Mouse (Mus musculus): Measurements from ENCODE around the gene Olfr1176. TPM values are rescaled to one million over a fixed set of nuclear protein-coding genes. Genes with fewer than 3 reads are reported as not detected.

The Olfr1176 gene
- total RNA-seq (2021): not detected

DNA sequence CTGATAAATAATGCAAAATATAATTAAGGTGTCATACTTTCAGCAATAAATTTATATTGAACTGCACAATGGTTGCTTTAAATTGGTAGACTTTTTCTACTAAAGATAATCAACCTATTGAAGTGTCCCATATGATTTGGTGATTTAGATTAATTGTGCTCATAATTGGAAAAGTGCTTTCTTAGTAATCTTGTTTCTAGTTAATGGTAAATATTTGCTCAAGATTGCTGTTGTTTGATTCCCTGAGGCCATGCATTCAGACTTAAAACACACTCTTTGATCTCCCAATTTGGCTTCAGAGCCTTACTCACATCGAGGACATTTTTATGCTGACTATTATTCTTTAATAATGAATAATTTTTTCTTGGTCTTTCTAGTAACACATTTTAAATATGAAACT is at the start of gene Olfr1176:
Gene Olfr1176, plus strand, starts transcription at position 301 of the 400 bp plus-strand sequence.
- no peak for DNase-seq

- DNase-seq: no peak
Measured at GRCm38 (mm10) chr2:88315035-88315434, 21.5 kb upstream of the Olfr1176 start, which contains the start of gene Olfr1174-ps. Olfr1174-ps (minus strand) TSS chr2:88315135.

GRCm38 (mm10) chr2:88327115-88327514 is 9.4 kb upstream of the Olfr1176 start, which contains the start of gene Olfr1175-ps:
Olfr1175-ps (minus strand) TSS chr2:88327215.
- DNase-seq: no peak

GRCm38 (mm10) chr2:88346392-88346791 is 9.9 kb downstream of the Olfr1176 start, which contains the start of gene Olfr1177-ps:
Olfr1177-ps (minus strand) TSS chr2:88346492.
- no peak for DNase-seq

- no peak for DNase-seq
Measured at GRCm38 (mm10) chr2:88356304-88356703, 19.8 kb downstream of the Olfr1176 start.

GRCm38 (mm10) chr2:88386762-88387161 is 50.2 kb downstream of the Olfr1176 start, which contains the start of gene Olfr1178:
Olfr1178 (plus strand) TSS chr2:88387062.
- no peak for DNase-seq

Other genes starting within 250 kb of the Olfr1176 start
- not detected for gene Olfr1164, start 242.8 kb upstream of the Olfr1176 start, total RNA-seq (2021)
- gene Olfr1166, start 208.4 kb upstream of the Olfr1176 start, total RNA-seq (2021): not detected
- gene Olfr1167, start 181.5 kb upstream of the Olfr1176 start, total RNA-seq (2021): not detected
- not detected for gene Olfr1168, start 154.8 kb upstream of the Olfr1176 start, total RNA-seq (2021)
- gene Olfr1170, start 108.4 kb upstream of the Olfr1176 start, total RNA-seq (2021): not detected
- gene Olfr1173, start 56.8 kb upstream of the Olfr1176 start, total RNA-seq (2021): not detected
- gene Olfr1174-ps, start 21.6 kb upstream of the Olfr1176 start, total RNA-seq (2021): not detected
- gene Olfr1175-ps, start 9.5 kb upstream of the Olfr1176 start, total RNA-seq (2021): not detected
- not detected for gene Olfr1177-ps, start 9.8 kb downstream of the Olfr1176 start, total RNA-seq (2021)
- gene Olfr1178, start 50.3 kb downstream of the Olfr1176 start, total RNA-seq (2021): not detected
- not detected for gene Olfr1179, start 69.7 kb downstream of the Olfr1176 start, total RNA-seq (2021)
- gene Olfr1180, start 82.4 kb downstream of the Olfr1176 start, total RNA-seq (2021): not detected
- gene Olfr1181, start 89.5 kb downstream of the Olfr1176 start, total RNA-seq (2021): not detected
- not detected for gene Gm13757, start 112.4 kb downstream of the Olfr1176 start, total RNA-seq (2021)
- gene Olfr1183, start 118.1 kb downstream of the Olfr1176 start, total RNA-seq (2021): not detected
- gene Olfr1184, start 146.9 kb downstream of the Olfr1176 start, total RNA-seq (2021): not detected
- gene Olfr1185-ps1, start 156.6 kb downstream of the Olfr1176 start, total RNA-seq (2021): not detected
- not detected for gene Olfr1186, start 181.8 kb downstream of the Olfr1176 start, total RNA-seq (2021)
- gene Olfr1188, start 220.2 kb downstream of the Olfr1176 start, total RNA-seq (2021): not detected
- not detected for gene Olfr1189, start 249.7 kb downstream of the Olfr1176 start, total RNA-seq (2021)